Mouse (Mus musculus): Measurements from ENCODE around the gene Prkcd. TPM values are rescaled to one million over a fixed set of nuclear protein-coding genes. Genes with fewer than 3 reads are reported as not detected.

Gene Prkcd
- total RNA-seq (2021) = 10 to 100 TPM; 28.6 to 30.9 TPM

GRCm38 (mm10) chr14:30625856-30626726, at the start of gene Prkcd:
Prkcd (minus strand) TSS chr14:30626210.
- peak; percentile 86 for DNase-seq

GRCm38 (mm10) chr14:30674947-30675346, 48.9 kb upstream of the Prkcd start:
- DNase-seq = no peak

- DNase-seq = peak; percentile 94
Measured at GRCm38 (mm10) chr14:30671986-30672312, 45.9 kb upstream of the Prkcd start.

- DNase-seq = no peak
Measured at GRCm38 (mm10) chr14:30671095-30671985, 45.3 kb upstream of the Prkcd start.

GRCm38 (mm10) chr14:30670161-30670560, 44.2 kb upstream of the Prkcd start:
- no peak for DNase-seq

- DNase-seq = no peak
Measured at GRCm38 (mm10) chr14:30666604-30667003, 40.6 kb upstream of the Prkcd start.

GRCm38 (mm10) chr14:30666061-30666460, 40.1 kb upstream of the Prkcd start:
- DNase-seq = peak; percentile 40

GRCm38 (mm10) chr14:30655531-30655930, 29.5 kb upstream of the Prkcd start:
- DNase-seq = no peak

- no peak for DNase-seq
Measured at GRCm38 (mm10) chr14:30654691-30655228, 28.8 kb upstream of the Prkcd start.

GRCm38 (mm10) chr14:30653943-30654659, 28.1 kb upstream of the Prkcd start, which contains the start of gene Rft1:
Rft1 (plus strand) TSS chr14:30654360.
- DNase-seq = peak; percentile 100

GRCm38 (mm10) chr14:30650969-30651368, 25.0 kb upstream of the Prkcd start:
- peak; percentile 87 for DNase-seq

- no peak for DNase-seq
Measured at GRCm38 (mm10) chr14:30649745-30650144, 23.7 kb upstream of the Prkcd start.

GRCm38 (mm10) chr14:30648478-30648877, 22.5 kb upstream of the Prkcd start:
- DNase-seq = no peak

- no peak for DNase-seq
Measured at GRCm38 (mm10) chr14:30646486-30646885, 20.5 kb upstream of the Prkcd start.

- DNase-seq = no peak
Measured at GRCm38 (mm10) chr14:30645066-30645465, 19.1 kb upstream of the Prkcd start.

GRCm38 (mm10) chr14:30644026-30644425, 18.0 kb upstream of the Prkcd start:
- DNase-seq = no peak

- no peak for DNase-seq
Measured at GRCm38 (mm10) chr14:30641748-30642147, 15.7 kb upstream of the Prkcd start.

- DNase-seq = no peak
Measured at GRCm38 (mm10) chr14:30638686-30639085, 12.7 kb upstream of the Prkcd start.

- peak; percentile 56 for DNase-seq
Measured at GRCm38 (mm10) chr14:30638009-30638408, 12.0 kb upstream of the Prkcd start.

GRCm38 (mm10) chr14:30637087-30637486, 11.1 kb upstream of the Prkcd start:
- no peak for DNase-seq

- no peak for DNase-seq
Measured at GRCm38 (mm10) chr14:30636499-30636898, 10.5 kb upstream of the Prkcd start.

GRCm38 (mm10) chr14:30635219-30635910, 9.4 kb upstream of the Prkcd start:
- no peak for DNase-seq

Data from heart, postnatal 4 days (tissue).